Mouse (Mus musculus): ENCODE results near the gene Gm13279. TPM values are rescaled to one million over a fixed set of nuclear protein-coding genes. Genes with fewer than 3 reads are reported as not detected.

The Gm13279 gene
- total RNA-seq, 1 experiment from 2014 or later = not detected

Other genes with a start within 250 kb of the Gm13279 start
- gene Ifna15, start 239.2 kb upstream of the Gm13279 start, total RNA-seq (2017) = not detected in 2 replicates
- not detected in 2 replicates for gene Ifna14, start 225.6 kb upstream of the Gm13279 start, total RNA-seq (2017)
- gene Ifna9, start 205.0 kb upstream of the Gm13279 start, total RNA-seq (2017) = not detected in 2 replicates
- not detected in 2 replicates for gene Ifna12, start 194.0 kb upstream of the Gm13279 start, total RNA-seq (2017)
- gene C87499, start 163.0 kb upstream of the Gm13279 start, total RNA-seq (2017) = not detected in 2 replicates
- gene Ifna13, start 152.9 kb upstream of the Gm13279 start, total RNA-seq (2017) = not detected in 2 replicates
- gene Ifna16, start 120.5 kb upstream of the Gm13279 start, total RNA-seq (2017) = not detected in 2 replicates
- not detected in 2 replicates for gene Ifna2, start 113.5 kb upstream of the Gm13279 start, total RNA-seq (2017)
- gene Ifnab, start 106.0 kb upstream of the Gm13279 start, total RNA-seq (2017) = not detected in 2 replicates
- gene Gm26566, start 75.6 kb upstream of the Gm13279 start, total RNA-seq (2017) = 2.2 TPM in 1 of 2 replicates, not detected in the other
- gene Klhl9, start 74.9 kb upstream of the Gm13279 start, total RNA-seq (2017) = 101 and 115 TPM in 2 replicates
- not detected in 2 replicates for gene Gm13271, start 42.5 kb upstream of the Gm13279 start, total RNA-seq (2017)
- not detected in 2 replicates for gene Gm13283, start 37.3 kb upstream of the Gm13279 start, total RNA-seq (2017)
- not detected in 2 replicates for gene Gm13290, start 23.6 kb upstream of the Gm13279 start, total RNA-seq (2017)
- gene Gm13289, start 20.5 kb upstream of the Gm13279 start, total RNA-seq (2017) = not detected in 2 replicates
- not detected in 2 replicates for gene Gm13272, start 17.5 kb upstream of the Gm13279 start, total RNA-seq (2017)
- gene Ifnz, start 15.3 kb upstream of the Gm13279 start, total RNA-seq (2017) = 0.55 TPM in 1 of 2 replicates, not detected in the other
- gene Gm13276, start 11.7 kb upstream of the Gm13279 start, total RNA-seq (2017) = not detected in 2 replicates
- gene Gm13277, start 8.8 kb upstream of the Gm13279 start, total RNA-seq (2017) = not detected in 2 replicates
- gene Gm13278, start 5.8 kb upstream of the Gm13279 start, total RNA-seq (2017) = not detected in 2 replicates
- gene Gm13275, start 2.9 kb upstream of the Gm13279 start, total RNA-seq (2017) = not detected in 2 replicates
- 0.89 TPM in 1 of 2 replicates, not detected in the other for gene Gm13285, start 2.3 kb downstream of the Gm13279 start, total RNA-seq (2017)
- not detected in 2 replicates for gene Gm13287, start 5.9 kb downstream of the Gm13279 start, total RNA-seq (2017)
- not detected in 2 replicates for gene Gm13288, start 8.1 kb downstream of the Gm13279 start, total RNA-seq (2017)
- not detected in 2 replicates for gene Ifna7, start 18.8 kb downstream of the Gm13279 start, total RNA-seq (2017)
- gene Ifna11, start 22.6 kb downstream of the Gm13279 start, total RNA-seq (2017) = not detected in 2 replicates
- gene Ifna6, start 30.0 kb downstream of the Gm13279 start, total RNA-seq (2017) = not detected in 2 replicates
- gene Ifna5, start 38.1 kb downstream of the Gm13279 start, total RNA-seq (2017) = not detected in 2 replicates
- gene Ifna4, start 44.5 kb downstream of the Gm13279 start, total RNA-seq (2017) = not detected in 2 replicates
- not detected in 2 replicates for gene Ifna1, start 52.7 kb downstream of the Gm13279 start, total RNA-seq (2017)
- not detected in 2 replicates for gene Ifne, start 82.8 kb downstream of the Gm13279 start, total RNA-seq (2017)

Measured in hematopoietic stem cell, adult 5-6 weeks (primary cell).